Mouse (Mus musculus) stomach, embryonic 16.5 days (tissue): ENCODE data around the gene Slc7a1. TPM values are rescaled to one million over a fixed set of nuclear protein-coding genes. Genes with fewer than 3 reads are reported as not detected.

Experiments used
- ATAC-seq: fragments of 200-750 bp; cut with Nextera tagmentation; 2 replicates; pipeline ENCODE4 v1.8.0; 2017; ENCODE audit warnings: moderate number of reproducible peaks, moderate TSS enrichment; ENCODE audit not compliant: insufficient read depth, low FRiP score
- H3K27ac ChIP-seq: fragments of 300-500 bp; sonication (generic); 2 replicates; pipeline ENCODE4 v1.5.1; 2014; ENCODE audit warnings: low read length
- H3K27me3 ChIP-seq: fragments of 300-500 bp; sonication (generic); 2 replicates; pipeline ENCODE4 v1.6.1; 2014; ENCODE audit warnings: low read length, control low read depth, mixed read lengths; ENCODE audit not compliant: control insufficient read depth, insufficient read depth
- H3K36me3 ChIP-seq: fragments of 300-500 bp; sonication (generic); 2 replicates; pipeline ENCODE4 v1.6.1; 2014; ENCODE audit warnings: low read length; ENCODE audit not compliant: control insufficient read depth, insufficient read depth
- H3K4me1 ChIP-seq: fragments of 300-500 bp; sonication (generic); 2 replicates; pipeline ENCODE4 v1.6.1; 2014; ENCODE audit warnings: low read length, control low read depth, mixed read lengths; ENCODE audit not compliant: control insufficient read depth, insufficient read depth
- H3K4me2 ChIP-seq: fragments of 300-500 bp; sonication (generic); 2 replicates; pipeline ENCODE4 v1.6.1; 2014; ENCODE audit warnings: low read depth, low read length, mixed read lengths
- H3K4me3 ChIP-seq: fragments of 300-500 bp; sonication (generic); replicated peaks from 2 replicates; pipeline ENCODE4 v1.5.1; 2014; ENCODE audit warnings: mild to moderate bottlenecking, low read length
- H3K9ac ChIP-seq: fragments of 300-500 bp; sonication (generic); 2 replicates; pipeline ENCODE4 v1.6.1; 2014; ENCODE audit warnings: low read length
- H3K9me3 ChIP-seq: fragments of 300-500 bp; sonication (generic); replicated peaks from 2 replicates; pipeline ENCODE4 v1.6.1; 2016; ENCODE audit warnings: low read length, control low read depth; ENCODE audit not compliant: control insufficient read depth
- WGBS: fragments of 180-500 bp; shearing (Covaris S2); extraction: QIAGEN DNeasy Blood & Tissue Kit; methylation state at CpG from one replicate; pipeline ENCODE4 v1.1.7; 2014; 5-methylcytosine and 5-hydroxymethylcytosine counted together
- polyA plus RNA-seq: library from polyadenylated mRNA; unstranded; fragments of >200 nt; fragmentation: Nextera tagmentation; extraction: Ambion mirVana; gene quantifications from 2 replicates; pipeline ENCODE4 v1.2.1, GENCODE M21; 2015

The Slc7a1 gene
- polyA plus RNA-seq, 1 experiment from 2014 or later: 24.8 TPM

GRCm38 (mm10) chr5:148354536-148354935, 45.2 kb downstream of the Slc7a1 start:
- Histone ChIP-seq H3K36me3 (peaks cover 6% of the 10 kb centered on the region; the same call in 1 of the 2 replicates), H3K9me3 (no peaks in the 10 kb centered on the region), H3K9ac (no peak overlapping the region), H3K4me2 (no peak overlapping the region), H3K4me1 (no peaks in the 10 kb centered on the region), H3K4me3 (no peak overlapping the region), H3K27ac (no peak overlapping the region), H3K27me3 (no peaks in the 10 kb centered on the region)
- no peak for ATAC-seq
- WGBS: 66% methylated on average over 8 of the region's 8 CpGs

GRCm38 (mm10) chr5:148353429-148353828, 46.3 kb downstream of the Slc7a1 start:
- Histone ChIP-seq H3K9me3 (no peaks in the 10 kb centered on the region), H3K36me3 (peaks cover 6% of the 10 kb centered on the region; the same call in 1 of the 2 replicates), H3K27me3 (no peaks in the 10 kb centered on the region), H3K4me3 (no peak overlapping the region), H3K4me2 (no peak overlapping the region), H3K9ac (no peak overlapping the region), H3K4me1 (no peaks in the 10 kb centered on the region), H3K27ac (no peak overlapping the region)
- WGBS: 54% methylated on average over 16 of the region's 16 CpGs
- no peak for ATAC-seq

GRCm38 (mm10) chr5:148349327-148350011, 50.2 kb downstream of the Slc7a1 start:
- Histone ChIP-seq H3K27me3 (no peaks in the 10 kb centered on the region), H3K9ac (no peak overlapping the region), H3K4me3 (no peak overlapping the region), H3K9me3 (no peaks in the 10 kb centered on the region), H3K36me3 (peaks cover 6% of the 10 kb centered on the region; the same call in 1 of the 2 replicates), H3K4me1 (no peaks in the 10 kb centered on the region), H3K27ac (no peak overlapping the region), H3K4me2 (no peak overlapping the region)
- WGBS: 52% methylated on average over 15 of the region's 15 CpGs
- peak; percentile 19; the same call in 1 of the 2 replicates for ATAC-seq

GRCm38 (mm10) chr5:148348153-148348552, 51.6 kb downstream of the Slc7a1 start:
- no peak overlapping the region for H3K4me3 ChIP-seq
- H3K4me1 ChIP-seq: no peaks in the 10 kb centered on the region
- ATAC-seq: no peak
- no peak overlapping the region for H3K27ac ChIP-seq
- no peak overlapping the region for H3K9ac ChIP-seq
- H3K9me3 ChIP-seq: no peaks in the 10 kb centered on the region
- WGBS: 86% methylated on average over 8 of the region's 8 CpGs
- no peaks in the 10 kb centered on the region for H3K27me3 ChIP-seq
- H3K4me2 ChIP-seq: no peak overlapping the region
- H3K36me3 ChIP-seq: peaks cover 6% of the 10 kb centered on the region; the same call in 1 of the 2 replicates

- Histone ChIP-seq H3K4me2 (no peak overlapping the region), H3K9ac (no peak overlapping the region), H3K36me3 (peaks cover 6% of the 10 kb centered on the region; the same call in 1 of the 2 replicates), H3K4me3 (no peak overlapping the region), H3K27ac (no peak overlapping the region), H3K27me3 (no peaks in the 10 kb centered on the region), H3K9me3 (no peaks in the 10 kb centered on the region), H3K4me1 (peaks cover 8% of the 10 kb centered on the region; the same call in 1 of the 2 replicates)
- 84% methylated on average over 8 of the region's 8 CpGs for WGBS
- ATAC-seq: no peak
Measured at GRCm38 (mm10) chr5:148346543-148346942, 53.2 kb downstream of the Slc7a1 start.

GRCm38 (mm10) chr5:148344374-148344773, 55.3 kb downstream of the Slc7a1 start:
- H3K4me3 ChIP-seq: no peak overlapping the region
- no peak overlapping the region for H3K4me2 ChIP-seq
- peaks cover 8% of the 10 kb centered on the region; the same call in 1 of the 2 replicates for H3K4me1 ChIP-seq
- H3K27me3 ChIP-seq: no peaks in the 10 kb centered on the region
- H3K9ac ChIP-seq: no peak overlapping the region
- no peaks in the 10 kb centered on the region for H3K9me3 ChIP-seq
- no peak for ATAC-seq
- 53% methylated on average over 5 of the region's 5 CpGs for WGBS
- peak overlapping the region; percentile 40; the same call in 1 of the 2 replicates for H3K27ac ChIP-seq
- no peaks in the 10 kb centered on the region for H3K36me3 ChIP-seq

GRCm38 (mm10) chr5:148342061-148342741, 57.5 kb downstream of the Slc7a1 start:
- no peaks in the 10 kb centered on the region for H3K27me3 ChIP-seq
- ATAC-seq: peak; percentile 80
- peaks cover 8% of the 10 kb centered on the region; the same call in 1 of the 2 replicates for H3K4me1 ChIP-seq
- no peak overlapping the region for H3K9ac ChIP-seq
- WGBS: 33% methylated on average over 26 of the region's 26 CpGs
- H3K36me3 ChIP-seq: no peaks in the 10 kb centered on the region
- H3K4me2 ChIP-seq: peak overlapping the region; percentile 34
- no peaks in the 10 kb centered on the region for H3K9me3 ChIP-seq
- H3K27ac ChIP-seq: peak overlapping the region; percentile 68
- H3K4me3 ChIP-seq: no peak overlapping the region

- 84% methylated on average over 5 of the region's 5 CpGs for WGBS
Measured at GRCm38 (mm10) chr5:148339126-148339525, 60.6 kb downstream of the Slc7a1 start.

GRCm38 (mm10) chr5:148332622-148332974, 67.1 kb downstream of the Slc7a1 start:
- peak; percentile 68; the same call in 1 of the 2 replicates for ATAC-seq
- Histone ChIP-seq H3K4me2 (no peak overlapping the region), H3K27me3 (no peaks in the 10 kb centered on the region)

More at GRCm38 (mm10) chr5:148339126-148339525, 60.6 kb downstream of the Slc7a1 start:
- Histone ChIP-seq H3K27me3 (no peaks in the 10 kb centered on the region), H3K36me3 (no peaks in the 10 kb centered on the region), H3K9ac (no peak overlapping the region), H3K4me1 (peaks cover 8% of the 10 kb centered on the region; the same call in 1 of the 2 replicates), H3K27ac (no peak overlapping the region), H3K4me2 (no peak overlapping the region), H3K4me3 (no peak overlapping the region), H3K9me3 (no peaks in the 10 kb centered on the region)
- no peak for ATAC-seq

More at GRCm38 (mm10) chr5:148332622-148332974, 67.1 kb downstream of the Slc7a1 start:
- Histone ChIP-seq H3K4me1 (no peaks in the 10 kb centered on the region), H3K4me3 (no peak overlapping the region), H3K27ac (no peak overlapping the region), H3K9me3 (no peaks in the 10 kb centered on the region), H3K36me3 (peaks cover 9% of the 10 kb centered on the region; the same call in 1 of the 2 replicates), H3K9ac (no peak overlapping the region)
- WGBS: 23% methylated on average over 8 of the region's 8 CpGs
